Mouse (Mus musculus): ENCODE data around the gene Mpzl3. TPM values are rescaled to one million over a fixed set of nuclear protein-coding genes. Genes with fewer than 3 reads are reported as not detected.

Gene Mpzl3
- polyA plus RNA-seq, 1 experiment from 2014 or later: 1.8 TPM

GRCm38 (mm10) chr9:45084556-45084955, 29.6 kb downstream of the Mpzl3 start:
- H3K4me3 ChIP-seq (ENCODE audit: low read depth, low read length): no peak overlapping the region
- no peak overlapping the region for H3K27ac ChIP-seq (ENCODE audit: low read depth, low read length)
- H3K4me1 ChIP-seq (ENCODE audit: control insufficient read depth, insufficient read depth, low read length): no peaks in the 10 kb centered on the region
- DNase-seq (ENCODE audit: low spot score): no peak
- no peaks in the 10 kb centered on the region for H3K36me3 ChIP-seq (ENCODE audit: control insufficient read depth, insufficient read depth, low read length)
- H3K4me2 ChIP-seq (ENCODE audit: low read depth): no peak overlapping the region
- H3K9ac ChIP-seq (ENCODE audit: low read length): no peak overlapping the region
- 80% methylated on average over 5 of the region's 5 CpGs for WGBS
- H3K9me3 ChIP-seq (ENCODE audit: control insufficient read depth, low read length): no peaks in the 10 kb centered on the region
- no peak for ATAC-seq (ENCODE audit: insufficient read depth, low FRiP score, low TSS enrichment)
- no peaks in the 10 kb centered on the region for H3K27me3 ChIP-seq (ENCODE audit: control insufficient read depth, insufficient read depth, low read length)

GRCm38 (mm10) chr9:45085741-45086690, 31.0 kb downstream of the Mpzl3 start:
- Histone ChIP-seq H3K4me2 (ENCODE audit: low read depth) (no peak overlapping the region), H3K27ac (ENCODE audit: low read depth, low read length) (no peak overlapping the region), H3K9ac (ENCODE audit: low read length) (no peak overlapping the region), H3K36me3 (ENCODE audit: control insufficient read depth, insufficient read depth, low read length) (no peaks in the 10 kb centered on the region), H3K4me1 (ENCODE audit: control insufficient read depth, insufficient read depth, low read length) (no peaks in the 10 kb centered on the region), H3K4me3 (ENCODE audit: low read depth, low read length) (no peak overlapping the region), H3K9me3 (ENCODE audit: control insufficient read depth, low read length) (no peaks in the 10 kb centered on the region), H3K27me3 (ENCODE audit: control insufficient read depth, insufficient read depth, low read length) (no peaks in the 10 kb centered on the region)
- no peak for DNase-seq (ENCODE audit: low spot score)
- ATAC-seq (ENCODE audit: insufficient read depth, low FRiP score, low TSS enrichment): no peak
- WGBS: 82% methylated on average over 12 of the region's 12 CpGs

- Histone ChIP-seq H3K4me2 (ENCODE audit: low read depth) (no peak overlapping the region), H3K36me3 (ENCODE audit: control insufficient read depth, insufficient read depth, low read length) (no peaks in the 10 kb centered on the region), H3K9ac (ENCODE audit: low read length) (no peak overlapping the region), H3K27me3 (ENCODE audit: control insufficient read depth, insufficient read depth, low read length) (no peaks in the 10 kb centered on the region), H3K27ac (ENCODE audit: low read depth, low read length) (no peak overlapping the region), H3K4me3 (ENCODE audit: low read depth, low read length) (no peak overlapping the region), H3K4me1 (ENCODE audit: control insufficient read depth, insufficient read depth, low read length) (no peaks in the 10 kb centered on the region), H3K9me3 (ENCODE audit: control insufficient read depth, low read length) (no peaks in the 10 kb centered on the region)
- no peak for DNase-seq (ENCODE audit: low spot score)
- ATAC-seq (ENCODE audit: insufficient read depth, low FRiP score, low TSS enrichment): no peak
These were observed 33.1 kb downstream of the Mpzl3 start for GRCm38 (mm10) chr9:45088040-45088439.

GRCm38 (mm10) chr9:45090811-45091210, 35.8 kb downstream of the Mpzl3 start:
- H3K4me3 ChIP-seq (ENCODE audit: low read depth, low read length): no peak overlapping the region
- ATAC-seq (ENCODE audit: insufficient read depth, low FRiP score, low TSS enrichment): no peak
- no peaks in the 10 kb centered on the region for H3K9me3 ChIP-seq (ENCODE audit: control insufficient read depth, low read length)
- H3K4me2 ChIP-seq (ENCODE audit: low read depth): no peak overlapping the region
- no peaks in the 10 kb centered on the region for H3K4me1 ChIP-seq (ENCODE audit: control insufficient read depth, insufficient read depth, low read length)
- H3K9ac ChIP-seq (ENCODE audit: low read length): no peak overlapping the region
- 69% methylated on average over 3 of the region's 3 CpGs for WGBS
- H3K27me3 ChIP-seq (ENCODE audit: control insufficient read depth, insufficient read depth, low read length): no peaks in the 10 kb centered on the region
- no peaks in the 10 kb centered on the region for H3K36me3 ChIP-seq (ENCODE audit: control insufficient read depth, insufficient read depth, low read length)
- DNase-seq (ENCODE audit: low spot score): no peak
- H3K27ac ChIP-seq (ENCODE audit: low read depth, low read length): no peak overlapping the region

GRCm38 (mm10) chr9:45092641-45093040, 37.7 kb downstream of the Mpzl3 start:
- 62% methylated on average over 4 of the region's 4 CpGs for WGBS
- ATAC-seq (ENCODE audit: insufficient read depth, low FRiP score, low TSS enrichment): no peak
- no peak overlapping the region for H3K4me3 ChIP-seq (ENCODE audit: low read depth, low read length)
- no peak for DNase-seq (ENCODE audit: low spot score)
- H3K4me1 ChIP-seq (ENCODE audit: control insufficient read depth, insufficient read depth, low read length): no peaks in the 10 kb centered on the region
- H3K9ac ChIP-seq (ENCODE audit: low read length): no peak overlapping the region
- H3K27me3 ChIP-seq (ENCODE audit: control insufficient read depth, insufficient read depth, low read length): no peaks in the 10 kb centered on the region
- H3K36me3 ChIP-seq (ENCODE audit: control insufficient read depth, insufficient read depth, low read length): no peaks in the 10 kb centered on the region
- no peak overlapping the region for H3K27ac ChIP-seq (ENCODE audit: low read depth, low read length)
- H3K4me2 ChIP-seq (ENCODE audit: low read depth): no peak overlapping the region
- H3K9me3 ChIP-seq (ENCODE audit: control insufficient read depth, low read length): no peaks in the 10 kb centered on the region

- WGBS: 82% methylated on average over 6 of the region's 6 CpGs
- Histone ChIP-seq H3K4me2 (ENCODE audit: low read depth) (no peak overlapping the region), H3K27ac (ENCODE audit: low read depth, low read length) (no peak overlapping the region), H3K9ac (ENCODE audit: low read length) (no peak overlapping the region), H3K36me3 (ENCODE audit: control insufficient read depth, insufficient read depth, low read length) (no peaks in the 10 kb centered on the region), H3K4me3 (ENCODE audit: low read depth, low read length) (no peak overlapping the region), H3K27me3 (ENCODE audit: control insufficient read depth, insufficient read depth, low read length) (no peaks in the 10 kb centered on the region), H3K9me3 (ENCODE audit: control insufficient read depth, low read length) (no peaks in the 10 kb centered on the region), H3K4me1 (ENCODE audit: control insufficient read depth, insufficient read depth, low read length) (no peaks in the 10 kb centered on the region)
- no peak for DNase-seq (ENCODE audit: low spot score)
- no peak for ATAC-seq (ENCODE audit: insufficient read depth, low FRiP score, low TSS enrichment)
These were observed 40.4 kb downstream of the Mpzl3 start for GRCm38 (mm10) chr9:45095149-45095937.

- Histone ChIP-seq H3K4me3 (ENCODE audit: low read depth, low read length) (no peak overlapping the region), H3K9ac (ENCODE audit: low read length) (no peak overlapping the region), H3K4me1 (ENCODE audit: control insufficient read depth, insufficient read depth, low read length) (no peaks in the 10 kb centered on the region), H3K4me2 (ENCODE audit: low read depth) (no peak overlapping the region), H3K27me3 (ENCODE audit: control insufficient read depth, insufficient read depth, low read length) (no peaks in the 10 kb centered on the region), H3K27ac (ENCODE audit: low read depth, low read length) (no peak overlapping the region), H3K9me3 (ENCODE audit: control insufficient read depth, low read length) (no peaks in the 10 kb centered on the region), H3K36me3 (ENCODE audit: control insufficient read depth, insufficient read depth, low read length) (no peaks in the 10 kb centered on the region)
- WGBS: 91% methylated on average over 5 of the region's 5 CpGs
- DNase-seq (ENCODE audit: low spot score) (no peak), ATAC-seq (ENCODE audit: insufficient read depth, low FRiP score, low TSS enrichment) (no peak)
These were observed 42.9 kb downstream of the Mpzl3 start for GRCm38 (mm10) chr9:45097877-45098276.

- H3K4me1 ChIP-seq (ENCODE audit: control insufficient read depth, insufficient read depth, low read length): no peaks in the 10 kb centered on the region
- no peak overlapping the region for H3K4me2 ChIP-seq (ENCODE audit: low read depth)
- H3K9ac ChIP-seq (ENCODE audit: low read length): no peak overlapping the region
- 56% methylated on average over 3 of the region's 3 CpGs for WGBS
- no peaks in the 10 kb centered on the region for H3K27me3 ChIP-seq (ENCODE audit: control insufficient read depth, insufficient read depth, low read length)
- H3K4me3 ChIP-seq (ENCODE audit: low read depth, low read length): no peak overlapping the region
- no peaks in the 10 kb centered on the region for H3K9me3 ChIP-seq (ENCODE audit: control insufficient read depth, low read length)
- H3K36me3 ChIP-seq (ENCODE audit: control insufficient read depth, insufficient read depth, low read length): no peaks in the 10 kb centered on the region
- no peak for DNase-seq (ENCODE audit: low spot score)
- no peak for ATAC-seq (ENCODE audit: insufficient read depth, low FRiP score, low TSS enrichment)
- H3K27ac ChIP-seq (ENCODE audit: low read depth, low read length): no peak overlapping the region
These were observed 43.4 kb downstream of the Mpzl3 start for GRCm38 (mm10) chr9:45098426-45098825.
